Mouse (Mus musculus): ENCODE data around the gene Havcr1. TPM values are rescaled to one million over a fixed set of nuclear protein-coding genes. Genes with fewer than 3 reads are reported as not detected.
"Not testable (repeated sequence)": the region's sequence is repeated elsewhere in the genome, so short reads cannot be mapped to it uniquely, and the experiment has no call there.

Havcr1 gene
- not detected for total RNA-seq (2021)
- long read RNA-seq, experiment 1, result 0 reads
- long read RNA-seq, experiment 2, result 0 reads

DNA sequence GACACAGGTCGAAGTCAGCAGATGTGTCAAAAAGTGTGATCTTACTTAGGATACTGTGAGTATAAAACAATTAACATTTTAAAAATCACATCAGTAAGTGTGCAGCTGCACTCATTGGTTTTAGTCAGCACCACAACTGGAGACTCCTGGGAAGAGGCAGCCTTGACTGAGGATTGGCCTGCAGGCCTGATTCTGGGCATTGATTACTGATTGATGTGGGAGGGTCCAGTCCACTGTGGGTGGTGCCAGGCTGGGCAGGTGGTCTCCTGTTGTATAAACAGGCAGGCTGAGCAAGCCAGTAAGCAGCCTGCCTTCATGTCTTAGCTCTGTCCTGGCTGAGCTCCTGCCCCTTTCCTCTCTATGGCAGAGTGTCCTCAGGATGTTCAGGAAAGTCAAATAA, at the start of gene Havcr1:
Havcr1 (plus strand) TSS at position 5 of the 400 bp plus-strand sequence.
- H3K4me3 ChIP-seq; H3K27ac ChIP-seq; DNase-seq; intact Hi-C loops (cut with DNase I): not testable (repeated sequence)

DNA sequence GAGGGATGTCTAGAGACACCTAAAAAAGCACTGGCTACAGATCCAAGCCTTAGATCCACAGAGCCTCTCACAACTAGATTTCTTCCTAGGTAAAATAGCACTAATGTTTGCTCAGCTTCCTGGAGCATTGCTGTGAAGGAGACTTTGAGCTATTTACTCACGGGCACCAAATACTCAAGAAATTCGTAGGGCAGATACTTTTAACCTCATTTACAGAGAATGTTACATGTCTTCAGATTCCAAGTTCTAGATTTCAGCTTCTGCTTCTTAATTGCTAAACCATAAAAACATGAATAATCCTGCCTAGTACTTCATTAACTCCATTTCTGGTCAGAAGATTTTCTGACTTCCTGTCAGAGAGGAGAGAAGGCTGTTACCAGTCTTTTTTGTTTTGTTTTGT, 44.7 kb upstream of the Havcr1 start:
- DNase-seq, result no peak
- no peak for TF ChIP-seq CTCF (IDR thresholded peaks at IDR 0.05)
- intact Hi-C loops (cut with DNase I), result no loop called here
- H3K4me3 ChIP-seq, result no peak overlapping the region
- H3K27ac ChIP-seq, result no peak overlapping the region

DNA sequence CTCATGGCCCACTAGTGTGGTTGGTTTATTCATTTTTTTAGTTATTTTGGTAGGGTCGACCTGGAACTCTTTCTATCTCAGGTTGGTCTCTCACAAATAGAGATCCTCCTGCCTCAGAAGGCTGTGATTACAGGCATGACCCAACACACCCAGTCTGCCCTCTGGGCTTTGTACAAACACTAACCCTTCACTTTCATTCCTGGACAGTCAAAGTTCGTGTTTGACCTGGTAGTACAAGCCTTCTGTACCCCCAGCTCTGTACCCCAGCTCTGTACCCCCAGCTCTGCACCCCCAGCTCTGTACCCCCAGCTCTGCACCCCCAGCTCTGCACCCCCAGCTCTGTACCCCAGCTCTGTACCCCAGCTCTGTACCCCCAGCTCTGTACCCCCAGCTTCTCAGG, 39.0 kb upstream of the Havcr1 start:
- intact Hi-C loops (cut with DNase I); H3K27ac ChIP-seq; DNase-seq; H3K4me3 ChIP-seq: not testable (repeated sequence)

DNA sequence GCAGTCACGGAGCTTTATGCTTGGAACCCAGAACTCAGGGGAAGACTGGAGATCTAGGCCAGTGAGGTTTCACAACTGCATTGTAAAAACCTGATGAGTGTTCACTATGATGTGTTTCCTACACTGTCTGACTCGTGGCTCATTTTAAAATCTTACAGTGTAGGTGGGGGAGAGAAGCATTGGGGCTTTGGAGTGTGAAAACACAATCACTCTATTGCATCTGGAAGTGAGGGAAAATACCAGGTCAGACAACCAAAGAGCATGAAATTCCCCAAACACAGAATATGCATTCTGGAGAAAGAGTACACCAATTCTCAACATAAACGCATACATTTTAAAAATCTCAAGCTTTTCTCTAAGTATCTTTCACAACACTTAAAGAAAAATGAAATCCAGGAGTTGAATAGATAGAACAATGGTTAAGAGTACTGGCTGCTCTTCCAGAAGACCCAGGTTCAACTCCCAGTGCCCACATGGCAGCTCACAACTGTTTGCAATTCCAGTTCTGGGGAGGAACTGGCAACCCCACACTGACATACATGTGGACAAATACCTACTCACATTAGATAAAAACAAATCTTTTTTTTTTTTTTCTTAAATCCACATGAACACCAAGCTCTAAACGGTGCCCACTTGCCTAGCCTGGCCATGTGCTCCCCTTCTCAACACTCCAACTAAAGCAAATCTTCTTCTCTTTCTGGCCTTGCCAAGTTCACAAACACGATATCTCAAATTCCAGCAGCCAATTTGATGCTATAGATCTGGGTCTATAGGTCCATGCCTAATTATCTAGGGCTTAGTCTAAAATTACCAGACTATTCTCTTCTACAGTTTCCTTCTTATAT, 37.2 kb upstream of the Havcr1 start:
- no peak overlapping the region for H3K4me3 ChIP-seq
- intact Hi-C loops (cut with DNase I), result no loop called here
- TF ChIP-seq CTCF (IDR thresholded peaks at IDR 0.05), result no peak
- DNase-seq, result no peak
- no peak overlapping the region for H3K27ac ChIP-seq

DNA sequence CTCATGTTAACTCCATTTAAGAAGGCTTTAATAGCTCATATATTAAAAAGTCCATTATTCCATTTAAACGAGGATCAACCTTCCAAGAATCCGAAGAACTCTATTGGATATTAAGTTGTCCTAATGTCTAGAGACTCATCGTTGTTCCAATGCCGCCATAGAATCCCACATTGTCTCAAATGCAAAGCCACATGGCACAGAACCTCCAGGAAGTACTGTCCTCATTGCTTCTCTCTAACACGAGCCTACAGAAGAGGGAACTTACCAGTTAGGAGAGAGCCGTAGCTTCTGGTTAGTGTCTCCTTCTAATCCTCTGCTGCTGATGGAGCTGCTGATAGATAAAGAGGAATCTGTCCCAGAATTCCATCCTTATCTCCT, 36.6 kb upstream of the Havcr1 start:
- no peak for DNase-seq
- intact Hi-C loops (cut with DNase I), result no loop called here
- Histone ChIP-seq H3K27ac (no peak overlapping the region), H3K4me3 (no peak overlapping the region)
- TF ChIP-seq CTCF (IDR thresholded peaks at IDR 0.05), result no peak

- intact Hi-C loops (cut with DNase I), result no loop called here
- TF ChIP-seq CTCF (IDR thresholded peaks at IDR 0.05), result no peak
- DNase-seq, result no peak
- Histone ChIP-seq H3K27ac (no peak overlapping the region), H3K4me3 (no peak overlapping the region)
Measured at GRCm38 (mm10) chr11:46698830-46699229, 36.0 kb upstream of the Havcr1 start.

GRCm38 (mm10) chr11:46706664-46707356, 28.1 kb upstream of the Havcr1 start, which contains the start of gene Timd2:
Gene Timd2, minus strand, starts transcription at chr11:46707061.
- no peak for TF ChIP-seq CTCF (IDR thresholded peaks at IDR 0.05)
- no peak for DNase-seq
- H3K4me3 ChIP-seq, result no peak within 1 kb of the TSS
- H3K27ac ChIP-seq, result no peak within 1 kb of the TSS
- intact Hi-C loops (cut with DNase I), result no loop called here

- no peak overlapping the region for H3K4me3 ChIP-seq
- intact Hi-C loops (cut with DNase I), result no loop called here
- DNase-seq, result no peak
- no peak for TF ChIP-seq CTCF (IDR thresholded peaks at IDR 0.05)
- no peak overlapping the region for H3K27ac ChIP-seq
Measured at GRCm38 (mm10) chr11:46731541-46732070, 3.3 kb upstream of the Havcr1 start.

DNA sequence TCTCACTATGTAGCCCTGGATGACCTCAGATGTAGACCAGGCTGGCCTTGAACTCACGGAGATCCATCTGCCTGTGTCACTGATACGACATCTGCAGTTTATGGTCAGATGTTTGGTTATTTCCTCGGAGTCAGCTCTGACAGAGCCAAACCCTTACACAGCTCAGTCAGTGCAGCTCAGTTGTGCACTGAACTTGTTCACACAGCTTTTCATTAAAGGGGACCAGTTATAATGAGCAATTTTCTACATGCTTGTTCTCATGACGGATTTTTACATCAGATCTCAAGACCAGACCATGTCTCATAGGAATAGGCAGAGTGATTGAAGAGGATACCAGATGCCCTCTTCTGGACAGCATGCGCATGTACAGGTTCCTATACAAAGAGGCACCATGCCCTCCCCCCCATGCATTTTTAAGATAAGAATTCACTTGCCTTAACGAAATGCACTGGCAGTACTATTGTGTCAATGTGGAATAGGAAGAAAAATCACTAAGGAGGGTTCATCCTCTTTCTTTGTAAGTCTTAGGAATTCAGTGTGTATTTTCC, 1.6 kb upstream of the Havcr1 start:
- no peak overlapping the region for H3K27ac ChIP-seq
- TF ChIP-seq CTCF (IDR thresholded peaks at IDR 0.05), result peak; percentile 35
- DNase-seq, result no peak
- intact Hi-C loops (cut with DNase I), result no loop called here
- H3K4me3 ChIP-seq, result no peak overlapping the region

DNA sequence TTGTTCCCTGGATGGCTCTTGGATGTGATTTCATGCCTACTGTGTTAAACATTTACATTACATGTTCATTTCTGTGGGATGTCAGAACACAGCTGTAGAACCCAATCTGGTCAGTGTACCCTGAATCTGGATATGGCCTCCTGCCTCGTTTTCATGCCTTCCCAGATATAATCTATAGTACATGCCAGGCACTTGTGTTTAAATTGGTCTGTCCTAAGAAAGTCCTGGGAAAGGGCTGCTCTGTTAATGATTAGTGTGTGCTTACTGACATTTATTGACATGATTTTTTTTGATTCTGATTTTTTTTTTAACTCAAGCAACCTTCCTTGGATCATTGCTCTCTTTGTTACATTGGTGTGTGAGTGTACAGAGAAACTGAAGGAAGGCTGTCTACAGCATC, 263 bp upstream of the Havcr1 start:
- DNase-seq, result no peak
- intact Hi-C loops (cut with DNase I), result no loop called here
- Histone ChIP-seq H3K27ac (no peak overlapping the region), H3K4me3 (no peak overlapping the region)
- TF ChIP-seq CTCF (IDR thresholded peaks at IDR 0.05), result no peak

GRCm38 (mm10) chr11:46739501-46739900, 4.6 kb downstream of the Havcr1 start:
- Histone ChIP-seq H3K4me3 (no peak overlapping the region), H3K27ac (no peak overlapping the region)
- no peak for TF ChIP-seq CTCF (IDR thresholded peaks at IDR 0.05)
- intact Hi-C loops (cut with DNase I), result no loop called here
- no peak for DNase-seq

DNA sequence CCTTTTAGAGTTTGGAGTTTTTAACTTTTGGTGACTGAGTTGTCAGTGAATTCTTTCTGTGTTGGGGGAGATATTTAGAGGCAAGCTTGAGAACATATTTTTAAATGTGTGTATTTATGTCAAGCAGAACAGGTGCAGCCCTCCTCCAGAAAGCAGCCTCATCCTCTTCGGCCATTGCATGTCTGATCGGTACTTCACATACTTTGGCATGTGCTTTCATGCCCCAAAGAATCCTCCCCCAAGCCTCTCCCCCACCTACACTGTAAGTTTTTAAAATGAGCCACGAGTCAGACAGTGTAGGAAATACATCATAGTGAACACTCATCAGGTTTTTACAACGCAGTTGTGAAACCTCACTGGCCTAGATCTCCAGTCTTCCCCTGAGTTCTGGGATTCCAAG, 6.0 kb downstream of the Havcr1 start:
- Histone ChIP-seq H3K27ac (no peak overlapping the region), H3K4me3 (no peak overlapping the region)
- no peak for DNase-seq
- no peak for TF ChIP-seq CTCF (IDR thresholded peaks at IDR 0.05)
- intact Hi-C loops (cut with DNase I), result no loop called here

DNA sequence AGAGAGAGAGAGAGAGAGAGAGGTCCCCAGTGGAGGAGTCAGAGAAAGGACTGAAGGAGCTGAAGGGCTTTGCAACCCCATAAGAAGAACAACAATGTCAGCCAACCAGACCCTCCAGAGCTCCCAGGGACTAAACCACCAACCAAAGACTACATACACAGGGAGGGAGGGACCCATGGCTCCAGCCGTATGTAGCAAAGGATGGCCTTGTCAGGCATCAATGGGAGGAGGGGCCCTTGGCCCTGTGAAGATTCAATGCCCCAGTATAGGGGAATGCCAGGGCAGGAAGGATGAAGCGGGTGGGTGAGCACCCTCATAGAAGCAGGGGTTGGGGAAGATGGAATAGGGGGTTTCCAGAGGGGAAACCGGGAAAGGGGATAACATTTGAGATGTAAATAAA, 6.8 kb downstream of the Havcr1 start:
- TF ChIP-seq CTCF (IDR thresholded peaks at IDR 0.05), result no peak
- intact Hi-C loops (cut with DNase I), result no loop called here
- H3K27ac ChIP-seq, result no peak overlapping the region
- DNase-seq, result no peak
- H3K4me3 ChIP-seq, result no peak overlapping the region

Measured in gastrocnemius, adult 2 months (tissue).